Mouse (Mus musculus): ENCODE results near the gene Snapin. TPM values are rescaled to one million over a fixed set of nuclear protein-coding genes. Genes with fewer than 3 reads are reported as not detected.

Snapin gene
- total RNA-seq, 2 experiments from 2014 or later, result 59.5 to 62.6 TPM

- DNase-seq (ENCODE audit: low spot score), result no peak
- intact Hi-C loops (cut with DNase I), result no loop called here
These were observed 17.6 kb upstream of the Snapin start for GRCm38 (mm10) chr3:90508287-90508949.

- DNase-seq (ENCODE audit: low spot score), result no peak
- intact Hi-C loops (cut with DNase I), result no loop called here
These were observed 15.5 kb upstream of the Snapin start for GRCm38 (mm10) chr3:90506362-90506761.

GRCm38 (mm10) chr3:90505216-90505615 lies 14.4 kb upstream of the Snapin start:
- intact Hi-C loops (cut with DNase I), result no loop called here
- DNase-seq (ENCODE audit: low spot score), result no peak

- DNase-seq (ENCODE audit: low spot score), result no peak
- intact Hi-C loops (cut with DNase I), result no loop called here
These were observed 12.6 kb upstream of the Snapin start for GRCm38 (mm10) chr3:90503444-90503843.

DNA sequence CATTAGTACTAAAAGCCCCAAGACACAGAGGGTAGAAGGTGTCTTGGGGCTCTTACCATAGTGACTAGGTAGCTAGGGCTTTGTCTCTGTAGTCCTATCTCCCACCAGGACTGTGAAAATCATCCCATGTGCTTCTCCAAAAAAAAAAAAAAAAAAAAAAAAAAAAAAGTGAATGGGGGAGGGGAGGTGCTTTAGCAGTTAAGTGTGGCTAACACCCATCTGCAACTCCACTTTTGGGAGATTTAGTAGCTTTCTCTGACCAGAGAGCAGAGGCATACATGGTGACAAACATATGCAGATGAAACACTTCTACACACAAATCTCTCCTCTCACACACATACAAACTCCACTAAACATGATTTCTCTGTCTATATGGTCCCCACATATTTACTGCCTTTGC lies 6.8 kb upstream of the Snapin start:
- intact Hi-C loops (cut with DNase I), result no loop called here
- DNase-seq (ENCODE audit: low spot score), result no peak

GRCm38 (mm10) chr3:90495850-90496525 lies 5.2 kb upstream of the Snapin start:
- intact Hi-C loops (cut with DNase I), result no loop called here
- DNase-seq (ENCODE audit: low spot score), result no peak

DNA sequence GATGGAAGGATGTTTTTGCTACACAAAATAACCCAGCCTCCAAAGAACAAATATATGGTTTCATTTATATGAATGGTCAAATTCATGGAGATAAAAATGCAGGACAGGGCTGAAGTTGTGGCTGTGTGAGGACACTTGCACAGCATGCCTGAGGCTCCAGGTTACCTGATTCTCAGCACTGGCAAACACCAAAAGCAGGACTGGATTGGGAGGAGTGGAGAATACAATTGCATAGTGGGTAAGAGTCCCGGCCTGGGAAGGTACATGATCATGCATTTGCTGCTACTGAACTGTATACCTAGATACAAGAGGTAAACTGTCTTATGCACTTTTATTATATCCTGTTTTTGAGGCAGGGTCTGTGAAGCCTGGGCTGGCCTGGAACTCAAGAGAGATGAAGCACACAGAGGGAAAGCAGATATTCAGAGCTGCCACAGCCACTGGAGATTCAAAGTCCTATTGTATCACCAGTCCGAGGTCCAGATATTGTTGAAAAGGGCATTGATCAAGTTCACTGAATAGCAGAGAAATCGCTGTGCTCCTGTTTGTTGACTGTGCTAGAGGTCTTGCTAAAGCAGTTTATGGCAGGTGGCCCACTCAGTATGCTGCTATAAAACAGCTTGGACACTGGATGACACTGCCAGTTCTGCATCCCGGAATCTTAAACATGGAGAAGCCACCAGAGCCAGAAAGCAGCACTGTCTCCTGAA lies 3.2 kb upstream of the Snapin start:
- intact Hi-C loops (cut with DNase I), result loop anchor here (5.0 kb wide), 1 partner anchor 213 kb away; no protein-coding TSS in a partner anchor
- no peak for DNase-seq (ENCODE audit: low spot score)

- intact Hi-C loops (cut with DNase I), result loop anchor here (1.0 to 5.0 kb wide), 2 partner anchors 124 to 216 kb away; no protein-coding TSS in a partner anchor
- no peak for DNase-seq (ENCODE audit: low spot score)
These were observed 517 bp upstream of the Snapin start for GRCm38 (mm10) chr3:90491350-90491749.

DNA sequence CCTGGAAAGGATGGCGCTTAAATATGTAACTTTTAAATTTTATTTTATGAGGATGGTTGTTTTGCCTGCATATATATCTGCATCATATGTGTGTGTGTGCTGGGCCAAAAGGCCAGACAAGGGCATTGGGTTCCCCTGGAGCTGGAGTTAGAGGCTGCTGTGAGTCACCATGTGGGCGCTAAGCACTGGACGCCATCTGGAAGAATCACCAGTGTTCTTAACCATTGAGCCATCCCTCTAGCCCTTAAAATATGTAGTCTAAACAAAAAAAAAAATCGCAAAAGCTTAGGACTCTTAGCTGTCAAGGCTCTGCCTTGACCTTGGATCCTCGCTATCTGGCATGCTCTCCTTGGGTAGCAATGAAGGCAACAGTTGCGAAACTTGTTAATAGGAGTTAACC lies 2.3 kb downstream of the Snapin start:
- no peak for DNase-seq (ENCODE audit: low spot score)
- intact Hi-C loops (cut with DNase I), result loop anchor here (2.0 kb wide), 1 partner anchor 164 kb away; no protein-coding TSS in a partner anchor

DNA sequence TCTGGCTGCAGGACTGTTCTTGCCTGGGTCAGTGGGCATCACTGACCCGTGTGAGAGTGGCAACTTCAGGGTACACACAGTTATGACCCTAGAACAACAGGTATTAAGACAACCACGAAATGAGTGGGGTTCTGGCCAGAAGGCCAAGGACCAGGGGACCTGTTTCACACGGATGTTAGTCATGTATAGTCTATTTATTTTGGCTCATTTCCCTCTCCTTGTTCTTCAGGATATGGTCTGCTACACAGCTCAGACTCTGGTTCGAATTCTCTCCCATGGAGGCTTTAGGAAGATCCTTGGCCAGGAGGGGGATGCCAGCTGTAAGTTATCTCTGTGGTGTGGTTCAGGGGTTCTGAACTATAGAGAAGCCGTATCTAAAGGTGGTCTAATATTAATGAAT lies 3.8 kb downstream of the Snapin start:
- intact Hi-C loops (cut with DNase I), result no loop called here

GRCm38 (mm10) chr3:90475831-90476611 lies 14.8 kb downstream of the Snapin start, which contains the start of gene Ilf2:
Gene Ilf2, plus strand, starts transcription at chr3:90476126.
- intact Hi-C loops (cut with DNase I), result loop anchor here (1.0 kb wide), 1 partner anchor 14 kb away; no protein-coding TSS in a partner anchor
- DNase-seq (ENCODE audit: low spot score), result peak; percentile 96

More for the DNA sequence above, 3.8 kb downstream of the Snapin start:
- DNase-seq (ENCODE audit: low spot score), result no peak

DNA sequence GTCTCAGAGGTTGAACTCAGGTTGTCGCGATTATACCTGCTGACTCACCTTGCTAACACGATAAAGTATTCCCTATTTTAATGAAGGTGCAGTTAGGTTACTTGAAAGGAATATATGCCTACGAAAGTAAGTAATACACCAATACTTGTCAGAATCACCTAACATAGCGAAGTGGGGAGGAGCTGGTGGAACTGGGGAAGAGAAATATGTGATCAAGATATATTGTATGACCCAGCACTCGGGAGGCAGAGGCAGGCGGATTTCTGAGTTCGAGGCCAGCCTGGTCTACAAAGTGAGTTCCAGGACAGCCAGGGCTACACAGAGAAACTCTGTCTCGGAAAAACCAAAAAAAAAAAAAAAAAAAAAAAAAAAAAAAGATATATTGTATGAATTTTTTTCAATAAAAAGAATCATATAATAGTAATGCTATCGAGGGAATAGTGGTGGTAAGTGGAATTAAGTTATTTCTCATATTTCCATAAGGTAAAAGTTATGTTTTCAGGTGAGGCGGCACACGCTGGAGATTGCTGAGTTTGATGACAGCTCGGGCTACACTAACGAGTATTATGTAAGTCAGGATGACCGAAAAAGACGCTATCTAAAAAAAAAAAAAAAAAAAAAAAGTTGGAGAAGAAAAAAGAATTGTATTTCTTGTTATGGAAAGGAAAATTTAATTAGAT lies 15.5 kb downstream of the Snapin start:
- DNase-seq (ENCODE audit: low spot score), result no peak
- intact Hi-C loops (cut with DNase I), result no loop called here

DNA sequence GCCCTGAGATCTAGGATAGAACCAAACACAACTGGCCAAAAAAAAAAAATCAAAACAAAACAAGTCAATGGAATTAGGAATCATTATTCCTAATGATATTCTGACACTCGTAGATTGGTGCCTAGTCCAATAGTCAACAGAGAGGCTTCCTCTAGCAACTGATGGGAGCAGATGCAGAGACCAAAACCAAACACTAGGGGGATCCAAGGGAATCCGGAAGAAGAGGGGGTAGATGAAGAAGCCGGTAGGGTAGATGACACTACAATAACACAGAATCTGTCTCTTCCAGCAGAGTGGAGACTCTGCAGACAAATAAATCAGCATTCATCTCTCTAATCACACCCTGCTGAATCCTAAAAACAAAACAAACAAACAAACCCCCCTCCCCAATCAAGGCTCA lies 18.6 kb downstream of the Snapin start:
- no peak for DNase-seq (ENCODE audit: low spot score)
- intact Hi-C loops (cut with DNase I), result no loop called here

DNA sequence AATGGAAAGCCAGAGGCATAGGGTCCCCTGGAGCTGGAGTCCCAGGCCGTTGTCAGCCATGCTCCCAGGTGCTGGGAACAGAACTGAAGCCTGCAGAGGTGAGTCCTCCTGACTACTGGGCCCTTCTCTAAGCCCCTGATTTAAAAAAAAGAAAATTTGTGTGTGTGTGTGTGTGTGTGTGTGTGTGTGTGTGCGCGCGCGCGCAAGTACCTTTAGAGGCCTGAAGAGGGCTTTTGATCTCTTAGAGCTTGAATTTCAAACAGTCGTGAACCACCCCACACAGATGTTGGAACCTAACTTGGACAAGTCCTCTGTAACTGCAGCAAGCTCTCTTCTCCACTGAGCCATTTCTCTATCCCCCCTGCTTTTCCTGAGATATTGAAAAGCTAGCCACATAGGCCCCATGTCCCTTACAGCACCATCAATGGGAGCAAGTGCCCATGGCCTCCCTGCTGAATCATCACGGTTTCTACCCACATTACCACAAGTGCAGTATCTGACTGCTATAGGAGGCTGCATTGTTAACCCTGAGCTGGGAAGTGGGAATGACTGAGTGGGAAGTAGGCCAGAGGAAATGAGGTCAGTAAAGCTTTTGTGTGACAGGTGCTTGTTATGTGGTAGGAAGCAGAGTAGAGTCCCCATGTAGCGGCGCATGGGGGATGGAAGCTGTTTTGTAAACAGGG lies 23.1 kb downstream of the Snapin start:
- DNase-seq (ENCODE audit: low spot score), result no peak
- intact Hi-C loops (cut with DNase I), result loop anchor here (5.0 kb wide), 1 partner anchor 35 kb away; the partner anchor contains the start of gene Ints3

DNA sequence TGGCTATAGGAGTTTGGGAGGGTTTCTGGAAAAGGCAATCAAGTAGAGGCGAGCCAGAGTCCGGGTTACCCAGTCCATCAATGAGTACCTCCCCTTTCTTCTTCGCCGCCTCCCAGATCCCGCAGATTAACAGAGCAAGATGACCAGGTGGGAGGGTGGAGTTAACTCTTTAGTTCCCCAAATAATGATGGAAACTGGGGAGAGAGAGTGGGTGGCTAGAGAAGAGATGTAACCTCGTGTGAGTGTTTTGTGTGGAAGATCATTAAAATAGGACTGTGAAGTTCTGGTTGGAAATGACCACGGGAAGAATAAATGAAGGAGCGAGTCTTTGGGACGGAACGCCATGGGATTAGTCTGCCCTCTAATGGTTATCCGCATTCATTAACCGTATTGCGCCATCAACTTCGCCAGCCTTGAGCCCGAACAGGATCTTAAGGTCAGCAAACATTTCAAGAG lies 24.5 kb downstream of the Snapin start:
- DNase-seq (ENCODE audit: low spot score), result peak; percentile 48
- intact Hi-C loops (cut with DNase I), result loop anchor here (1.0 to 5.0 kb wide), 2 partner anchors 34 to 54 kb away; partner anchors contain the start of gene Ints3

- intact Hi-C loops (cut with DNase I), result loop anchor here (1.0 to 5.0 kb wide), 2 partner anchors 33 to 53 kb away; partner anchors contain the start of gene Ints3
- DNase-seq (ENCODE audit: low spot score), result peak; percentile 40
These were observed 25.0 kb downstream of the Snapin start, which contains the start of gene Npr1 for GRCm38 (mm10) chr3:90465686-90466310. Gene Npr1, minus strand, starts transcription at chr3:90465866.

DNA sequence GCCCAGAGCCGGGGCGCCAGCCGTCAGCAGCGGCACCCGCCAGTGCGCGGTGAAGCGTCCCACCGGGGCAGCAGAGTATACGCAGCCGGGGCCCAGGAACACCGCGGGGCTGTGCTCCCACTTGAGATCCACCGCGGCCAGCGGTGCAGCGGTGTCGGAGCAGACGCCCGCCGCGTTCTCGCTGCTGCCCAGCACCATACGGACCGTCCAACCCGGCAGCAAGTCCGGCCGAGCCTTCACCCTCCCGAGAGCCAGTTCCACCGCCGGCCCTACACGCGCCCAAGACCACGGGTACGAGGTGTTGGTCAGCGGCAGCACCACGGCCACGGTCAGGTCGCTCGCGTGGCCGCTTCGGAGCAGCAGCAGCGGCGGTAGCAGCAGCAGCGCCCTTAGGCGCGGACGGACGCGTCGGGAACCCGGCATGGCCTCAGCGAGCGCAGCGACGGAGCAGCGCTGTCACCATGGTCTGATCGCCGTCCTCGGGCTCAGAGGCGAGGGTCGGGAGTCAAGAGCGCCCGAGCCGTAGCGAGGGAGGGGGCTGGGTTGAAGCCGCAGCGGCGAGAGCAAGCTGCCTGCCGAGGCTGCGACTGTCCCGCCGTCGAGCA lies 25.6 kb downstream of the Snapin start:
- intact Hi-C loops (cut with DNase I), result loop anchor here (5.0 kb wide), 1 partner anchor 33 kb away; the partner anchor contains the start of gene Ints3
- DNase-seq (ENCODE audit: low spot score), result no peak

Measured in heart, postnatal 25 days (tissue).